Mouse (Mus musculus) heart, postnatal 0 days (tissue): ENCODE measurements at regions not wholly inside any gene's neighbourhood (a gene's known extent, or its start where the extent isn't known, plus 50 kb on each side); places are given as distances from the start of the nearest gene placed in this dataset.

Source experiments
- CTCF ChIP-seq: IDR thresholded peaks from 2 replicates; pipeline ENCODE4 v1.5.1; 2016; ENCODE audit warnings: antibody characterized with exemption, control low read depth, low read depth
- EP300 ChIP-seq: IDR thresholded peaks from 2 replicates; pipeline ENCODE4 v1.6.1; 2016; ENCODE audit warnings: antibody characterized with exemption, low read depth

DNA sequence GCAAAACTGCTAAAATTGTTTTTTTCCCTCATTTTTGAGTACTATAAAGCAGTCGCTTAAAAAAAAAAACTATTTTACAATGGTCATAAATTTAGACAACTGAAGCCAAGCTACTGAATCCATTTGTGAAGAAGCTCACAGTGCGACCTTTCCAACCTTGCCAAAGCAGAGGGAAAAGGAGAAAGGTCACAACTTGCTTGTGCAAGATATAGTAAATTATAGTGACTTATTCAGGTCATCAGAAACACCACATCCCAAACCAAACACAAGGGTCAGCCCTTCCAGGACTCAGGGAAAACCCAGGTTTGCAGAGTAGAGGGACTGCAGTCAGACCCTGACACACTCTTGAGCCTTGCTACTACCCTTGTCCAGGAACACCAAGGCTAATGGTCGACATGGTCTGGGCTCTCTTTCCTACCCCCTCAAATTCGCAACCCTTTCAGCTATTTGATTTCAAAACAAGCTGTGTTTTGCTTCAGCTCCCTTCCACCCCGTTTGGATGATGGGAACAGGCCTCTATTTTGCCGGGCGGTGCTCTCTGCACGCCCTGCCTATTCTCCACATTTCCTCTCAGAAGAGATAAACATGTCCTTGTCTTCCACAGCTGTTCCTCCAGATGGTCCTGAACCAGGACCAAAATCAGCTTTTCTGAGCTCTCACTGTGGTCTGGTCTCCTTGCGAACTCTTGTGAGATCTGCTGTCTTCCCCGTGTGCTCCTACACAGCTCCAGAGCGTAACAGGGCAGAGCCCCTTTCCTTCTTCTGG lies 93.5 kb upstream of the Kcnk2 start:
- TF ChIP-seq CTCF (no peak), EP300 (no peak)
